Mouse (Mus musculus) liver, embryonic 14.5 days (tissue): ENCODE results near the gene Pitpnm1.

Experiments
- CTCF ChIP-seq: IDR thresholded peaks from 2 replicates; pipeline ENCODE4 v1.5.1; 2016; ENCODE audit warnings: antibody characterized with exemption, low read depth, control low read depth
- EP300 ChIP-seq: IDR thresholded peaks from 2 replicates; pipeline ENCODE4 v1.6.1; 2016; ENCODE audit warnings: antibody characterized with exemption, low read depth

GRCm38 (mm10) chr19:4115816-4116215 lies 16.0 kb downstream of the Pitpnm1 start:
- TF ChIP-seq CTCF, result no peak
- no peak for TF ChIP-seq EP300
